Mouse (Mus musculus): ENCODE results near the gene Il1f8. TPM values are rescaled to one million over a fixed set of nuclear protein-coding genes. Genes with fewer than 3 reads are reported as not detected.

Gene Il1f8
- polyA plus RNA-seq, 1 experiment from 2014 or later: 1.8 TPM

Other genes starting within 250 kb of the Il1f8 start
- 1.0 and 1.4 TPM in 2 replicates for gene Hnmt, start 103.8 kb upstream of the Il1f8 start, polyA plus RNA-seq (2015; fragmentation: Nextera tagmentation; extraction: Ambion mirVana)
- not detected in 2 replicates for gene Tbpl2, start 56.6 kb upstream of the Il1f8 start, polyA plus RNA-seq (2015; fragmentation: Nextera tagmentation; extraction: Ambion mirVana)
- 3.3 and 4.2 TPM in 2 replicates for gene Il1f9, start 33.3 kb downstream of the Il1f8 start, polyA plus RNA-seq (2015; fragmentation: Nextera tagmentation; extraction: Ambion mirVana)
- gene Il1f6, start 62.3 kb downstream of the Il1f8 start, polyA plus RNA-seq (2015; fragmentation: Nextera tagmentation; extraction: Ambion mirVana): 3.6 and 4.4 TPM in 2 replicates
- gene Il1f5, start 123.8 kb downstream of the Il1f8 start, polyA plus RNA-seq (2015; fragmentation: Nextera tagmentation; extraction: Ambion mirVana): 16.9 and 22.2 TPM in 2 replicates
- 0.46 and 0.68 TPM in 2 replicates for gene Il1f10, start 138.0 kb downstream of the Il1f8 start, polyA plus RNA-seq (2015; fragmentation: Nextera tagmentation; extraction: Ambion mirVana)
- 7.4 and 11.9 TPM in 2 replicates for gene Il1rn, start 183.7 kb downstream of the Il1f8 start, polyA plus RNA-seq (2015; fragmentation: Nextera tagmentation; extraction: Ambion mirVana)
- 5.4 and 5.7 TPM in 2 replicates for gene Psd4, start 214.4 kb downstream of the Il1f8 start, polyA plus RNA-seq (2015; fragmentation: Nextera tagmentation; extraction: Ambion mirVana)

Measured in embryonic facial prominence, embryonic 15.5 days (tissue).